Mouse (Mus musculus): ENCODE results near the gene Prkrip1. TPM values are rescaled to one million over a fixed set of nuclear protein-coding genes. Genes with fewer than 3 reads are reported as not detected.
"Not testable (repeated sequence)": the region's sequence is repeated elsewhere in the genome, so short reads cannot be mapped to it uniquely, and the experiment has no call there.

Gene Prkrip1
- polyA plus RNA-seq, 1 experiment: not detected

DNA sequence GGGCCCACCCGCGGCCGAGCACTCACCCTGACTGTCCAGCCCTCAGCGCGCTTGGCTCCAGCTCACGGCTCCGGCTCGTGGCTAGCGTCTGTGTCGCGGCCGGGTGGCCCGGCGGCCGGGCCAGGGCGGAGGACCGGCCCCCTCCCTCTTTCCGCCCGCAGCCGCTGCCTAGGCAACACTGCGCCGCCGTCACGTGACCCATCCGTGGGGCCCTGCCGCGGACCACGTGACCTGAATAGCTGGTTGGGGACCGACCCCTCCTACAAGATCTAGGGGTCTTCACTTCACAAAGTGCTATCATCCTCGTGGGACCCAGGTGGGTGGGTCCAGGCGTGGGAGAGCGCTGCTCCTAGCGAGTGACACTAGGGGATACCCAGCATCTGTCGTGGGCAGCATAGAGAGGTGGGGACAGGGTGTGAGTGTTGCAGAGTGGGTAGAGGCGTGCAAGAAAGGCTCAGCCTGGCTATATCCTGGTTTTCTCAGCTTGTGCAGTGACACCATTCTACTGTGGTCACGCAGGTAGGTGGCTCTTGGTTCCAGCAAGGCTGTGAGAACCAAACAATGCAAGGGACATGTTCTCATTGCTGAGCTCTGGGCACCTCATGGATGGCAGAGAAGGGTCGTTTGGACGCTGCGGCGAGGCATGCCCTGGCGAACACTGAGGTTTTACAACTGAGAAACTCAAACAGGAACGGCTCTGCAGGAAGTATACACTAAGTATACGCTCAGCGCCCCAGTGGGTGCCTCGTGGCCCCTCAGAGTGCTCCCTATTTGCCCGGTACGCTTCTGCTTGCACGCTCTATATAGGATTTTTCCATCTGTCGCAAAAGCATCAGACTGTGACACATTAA is 28.0 kb downstream of the Prkrip1 start, which contains the start of gene Orai2:
Gene Orai2, minus strand, starts transcription at position 202 of the 851 bp plus-strand sequence.
- 2% methylated on average over 49 of the region's 49 CpGs for WGBS
- peak within 1 kb of the TSS; percentile 80 for H3K4me3 ChIP-seq (ENCODE audit: insufficient read depth, low read depth, low read length)
- TF ChIP-seq CTCF (IDR thresholded peaks at IDR 0.05; ENCODE audit: insufficient read depth, low read depth, low read length) (no peak), POLR2A (IDR thresholded peaks at IDR 0.05; ENCODE audit: insufficient read depth, low read depth, low read length) (peak; percentile 35; the same call in 1 of the 2 replicates)
- H3K4me1 ChIP-seq (ENCODE audit: control insufficient read depth, insufficient read depth, low read length): peaks cover 26% of the 10 kb centered on the region
- H3K27ac ChIP-seq (ENCODE audit: insufficient read depth, low read depth, low read length): peak within 1 kb of the TSS; percentile 83

- TF ChIP-seq POLR2A (IDR thresholded peaks at IDR 0.05; ENCODE audit: insufficient read depth, low read depth, low read length) (no peak), CTCF (IDR thresholded peaks at IDR 0.05; ENCODE audit: insufficient read depth, low read depth, low read length) (no peak)
- WGBS: 13% methylated on average over 15 of the region's 15 CpGs
- H3K4me3 ChIP-seq (ENCODE audit: insufficient read depth, low read depth, low read length): peak overlapping the region; percentile 80
- peaks cover 26% of the 10 kb centered on the region for H3K4me1 ChIP-seq (ENCODE audit: control insufficient read depth, insufficient read depth, low read length)
- peak overlapping the region; percentile 83; the same call in 1 of the 2 replicates for H3K27ac ChIP-seq (ENCODE audit: insufficient read depth, low read depth, low read length)
Measured at GRCm38 (mm10) chr5:136169626-136170511, 28.9 kb downstream of the Prkrip1 start.

GRCm38 (mm10) chr5:136168071-136168470 is 30.7 kb downstream of the Prkrip1 start:
- Histone ChIP-seq H3K4me3 (ENCODE audit: insufficient read depth, low read depth, low read length) (no peak overlapping the region), H3K27ac (ENCODE audit: insufficient read depth, low read depth, low read length) (no peak overlapping the region), H3K4me1 (ENCODE audit: control insufficient read depth, insufficient read depth, low read length) (peaks cover 23% of the 10 kb centered on the region)
- 95% methylated on average over 3 of the region's 3 CpGs for WGBS
- TF ChIP-seq POLR2A (IDR thresholded peaks at IDR 0.05; ENCODE audit: insufficient read depth, low read depth, low read length): no peak
- TF ChIP-seq CTCF (IDR thresholded peaks at IDR 0.05; ENCODE audit: insufficient read depth, low read depth, low read length): no peak

- no peak overlapping the region for H3K4me3 ChIP-seq (ENCODE audit: insufficient read depth, low read depth, low read length)
- TF ChIP-seq CTCF (IDR thresholded peaks at IDR 0.05; ENCODE audit: insufficient read depth, low read depth, low read length) (no peak), POLR2A (IDR thresholded peaks at IDR 0.05; ENCODE audit: insufficient read depth, low read depth, low read length) (no peak)
- no peak overlapping the region for H3K27ac ChIP-seq (ENCODE audit: insufficient read depth, low read depth, low read length)
- H3K4me1 ChIP-seq (ENCODE audit: control insufficient read depth, insufficient read depth, low read length): peaks cover 23% of the 10 kb centered on the region
- 93% methylated on average over 4 of the region's 4 CpGs for WGBS
Measured at GRCm38 (mm10) chr5:136167296-136167695, 31.5 kb downstream of the Prkrip1 start.

DNA sequence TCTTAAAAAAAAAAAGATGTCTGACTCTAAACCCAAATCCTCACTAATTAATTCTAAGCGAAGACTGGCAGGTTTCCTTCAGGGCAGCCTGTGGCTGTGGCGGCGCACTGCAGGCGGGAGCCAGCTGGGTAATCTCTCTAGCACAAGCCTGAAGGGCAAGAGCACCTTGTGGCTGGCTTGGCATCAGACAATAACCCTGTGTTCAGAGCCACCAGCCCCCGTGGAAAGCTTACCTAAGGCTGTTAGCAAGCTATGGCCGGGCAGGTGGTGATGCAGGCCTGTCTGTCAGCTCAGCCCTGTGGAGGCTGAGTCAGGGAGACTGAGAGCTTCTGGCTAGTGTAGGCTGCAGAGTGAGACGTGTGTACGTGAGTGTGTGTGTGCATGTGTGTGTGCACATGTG is 33.5 kb downstream of the Prkrip1 start:
- peaks cover 10% of the 10 kb centered on the region for H3K4me1 ChIP-seq (ENCODE audit: control insufficient read depth, insufficient read depth, low read length)
- 86% methylated on average over 8 of the region's 8 CpGs for WGBS
- no peak overlapping the region for H3K27ac ChIP-seq (ENCODE audit: insufficient read depth, low read depth, low read length)
- TF ChIP-seq CTCF (IDR thresholded peaks at IDR 0.05; ENCODE audit: insufficient read depth, low read depth, low read length) (no peak), POLR2A (IDR thresholded peaks at IDR 0.05; ENCODE audit: insufficient read depth, low read depth, low read length) (no peak)
- H3K4me3 ChIP-seq (ENCODE audit: insufficient read depth, low read depth, low read length): no peak overlapping the region

- Histone ChIP-seq H3K27ac (ENCODE audit: insufficient read depth, low read depth, low read length) (no peak overlapping the region), H3K4me1 (ENCODE audit: control insufficient read depth, insufficient read depth, low read length) (0 out of 2 replicates have a peak, but pooled peaks cover 2% of the 10 kb centered on the region), H3K4me3 (ENCODE audit: insufficient read depth, low read depth, low read length) (no peak overlapping the region)
- 83% methylated on average over 11 of the region's 11 CpGs for whole genome bisulfite sequencing
- no peak for TF ChIP-seq POLR2A (IDR thresholded peaks at IDR 0.05; ENCODE audit: insufficient read depth, low read depth, low read length)
Measured at GRCm38 (mm10) chr5:136163807-136164474, 34.8 kb downstream of the Prkrip1 start.

- not testable (repeated sequence) for H3K4me1 ChIP-seq (ENCODE audit: control insufficient read depth, insufficient read depth, low read length); H3K4me3 ChIP-seq (ENCODE audit: insufficient read depth, low read depth, low read length)
- 67% methylated on average over 11 of the region's 12 CpGs for WGBS
Measured at GRCm38 (mm10) chr5:136160084-136160483, 38.7 kb downstream of the Prkrip1 start.

DNA sequence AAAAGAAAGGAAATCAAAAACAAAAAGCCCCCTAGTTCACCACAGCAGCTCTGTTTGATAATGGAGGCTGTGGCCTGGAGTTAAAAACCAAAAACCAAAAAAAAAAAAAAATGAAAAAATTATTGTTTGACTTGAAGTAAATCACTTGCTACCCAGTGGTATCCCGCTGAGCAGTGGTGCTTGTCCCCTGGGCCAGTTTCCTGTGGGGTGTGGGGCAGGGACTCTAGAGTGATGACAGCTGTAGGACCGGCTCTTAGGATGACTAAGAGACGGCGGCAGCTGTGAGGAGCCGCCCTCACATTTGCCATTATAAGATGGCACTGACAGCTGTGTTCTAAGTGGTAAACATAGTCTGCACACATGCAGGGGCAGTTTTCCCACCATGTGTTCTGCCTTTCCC is 43.4 kb downstream of the Prkrip1 start:
- H3K4me3 ChIP-seq (ENCODE audit: insufficient read depth, low read depth, low read length): no peak overlapping the region
- no peaks in the 10 kb centered on the region for H3K4me1 ChIP-seq (ENCODE audit: control insufficient read depth, insufficient read depth, low read length)
- no peak overlapping the region for H3K27ac ChIP-seq (ENCODE audit: insufficient read depth, low read depth, low read length)
- no peak for TF ChIP-seq CTCF (IDR thresholded peaks at IDR 0.05; ENCODE audit: insufficient read depth, low read depth, low read length)
- TF ChIP-seq POLR2A (IDR thresholded peaks at IDR 0.05; ENCODE audit: insufficient read depth, low read depth, low read length): no peak
- 66% methylated on average over 5 of the region's 5 CpGs for WGBS

More at GRCm38 (mm10) chr5:136160084-136160483, 38.7 kb downstream of the Prkrip1 start:
- H3K27ac ChIP-seq (ENCODE audit: insufficient read depth, low read depth, low read length): not testable (repeated sequence)

Data from olfactory bulb, adult 2 months (tissue).